Mouse (Mus musculus) left cerebral cortex, postnatal 10 days (tissue): ENCODE measurements around the gene Gatad2a. TPM values are rescaled to one million over a fixed set of nuclear protein-coding genes. Genes with fewer than 3 reads are reported as not detected.

ENCODE experiments used
- DNase-seq, 2 experiments: peaks; one replicate each; pipeline ENCODE4 v3.0.0; 2021 to 2022; ENCODE audit warnings: low spot score in 2 of 2, mixed read lengths in 1 of 2; ENCODE audit errors: extremely low spot score in 1 of 2
- intact Hi-C: fragments of 180-260 bp; cut with DNase I; formaldehyde crosslinking; loops from one replicate; pipeline ENCODE4 v1.15.1; 2025
- total RNA-seq, 2 experiments: library from RNA; stranded (reverse); gene quantifications; 2 replicates each; pipeline ENCODE4 v1.2.3; 2021

Gene Gatad2a
- total RNA-seq, 2 experiments from 2014 or later: 24.8 to 30.0 TPM

GRCm38 (mm10) chr8:69863387-69864020 is 132.7 kb downstream of the Gatad2a start:
- DNase-seq: no peak
- intact Hi-C loops: no loop called here

GRCm38 (mm10) chr8:69861251-69861650 is 134.9 kb downstream of the Gatad2a start:
- intact Hi-C loops: no loop called here

GRCm38 (mm10) chr8:69860807-69861206 is 135.4 kb downstream of the Gatad2a start:
- intact Hi-C loops: no loop called here
- no peak for DNase-seq

More at GRCm38 (mm10) chr8:69861251-69861650, 134.9 kb downstream of the Gatad2a start:
- no peak for DNase-seq

Other genes starting within 250 kb of the Gatad2a start
- 1 to 10 TPM; 3.9 to 4.5 TPM for gene Zfp963, start 246.4 kb downstream of the Gatad2a start, total RNA-seq
- gene Gm20422, start 221.5 kb downstream of the Gatad2a start, total RNA-seq: 1 to 10 TPM in 1 of 2 experiments, not detected in 1; 2.8 TPM
- 10 to 100 TPM; 44.8 to 48.2 TPM for gene Atp13a1, start 205.2 kb downstream of the Gatad2a start, total RNA-seq
- gene Zfp866, start 205.2 kb downstream of the Gatad2a start, total RNA-seq: 10 to 100 TPM; 30.8 to 31.1 TPM
- gene Gmip, start 187.7 kb downstream of the Gatad2a start, total RNA-seq: 10 to 100 TPM; 30.6 to 31.6 TPM
- gene Lpar2, start 174.0 kb downstream of the Gatad2a start, total RNA-seq: 1 to 10 TPM; 1.9 to 2.2 TPM
- 10 to 100 TPM; 20.6 to 25.4 TPM for gene Pbx4, start 163.9 kb downstream of the Gatad2a start, total RNA-seq
- gene Cilp2, start 108.7 kb downstream of the Gatad2a start, total RNA-seq: 1 to 10 TPM; 2.5 to 2.6 TPM
- under 1 TPM; 0.26 to 0.53 TPM for gene Tssk6, start 94.2 kb downstream of the Gatad2a start, total RNA-seq
- 100 to 1,000 TPM; 111 to 119 TPM for gene Ndufa13, start 93.8 kb downstream of the Gatad2a start, total RNA-seq
- 10 to 100 TPM; 16.9 to 17.5 TPM for gene Yjefn3, start 93.7 kb downstream of the Gatad2a start, total RNA-seq
- 10 to 100 TPM; 81.6 to 82.9 TPM for gene Mau2, start 46.4 kb upstream of the Gatad2a start, total RNA-seq
- gene Sugp1, start 46.4 kb upstream of the Gatad2a start, total RNA-seq: 10 to 100 TPM; 51.6 to 56.7 TPM
- 1 to 10 TPM; 1.4 TPM for gene Tm6sf2, start 76.5 kb upstream of the Gatad2a start, total RNA-seq
- 1 to 10 TPM; 3.0 to 6.5 TPM for gene Hapln4, start 87.1 kb upstream of the Gatad2a start, total RNA-seq
- 100 to 1,000 TPM; 392 to 416 TPM for gene Ncan, start 124.5 kb upstream of the Gatad2a start, total RNA-seq
- 10 to 100 TPM; 32.7 to 33.6 TPM for gene Nr2c2ap, start 134.9 kb upstream of the Gatad2a start, total RNA-seq
- 10 to 100 TPM in 1 of 2 experiments, 1 to 10 TPM in 1; 8.3 to 10.9 TPM for gene Rfxank, start 142.8 kb upstream of the Gatad2a start, total RNA-seq
- gene Borcs8, start 143.1 kb upstream of the Gatad2a start, total RNA-seq: 10 to 100 TPM; 40.7 to 42.3 TPM
- under 1 TPM in 1 of 2 experiments, not detected in 1; 0.59 TPM for gene Mef2b, start 143.3 kb upstream of the Gatad2a start, total RNA-seq
- gene Tmem161a, start 176.0 kb upstream of the Gatad2a start, total RNA-seq: 10 to 100 TPM; 49.0 to 55.7 TPM
- 10 to 100 TPM; 26.1 to 26.6 TPM for gene Slc25a42, start 215.9 kb upstream of the Gatad2a start, total RNA-seq
- gene Sugp2, start 237.8 kb upstream of the Gatad2a start, total RNA-seq: 100 to 1,000 TPM; 134 to 140 TPM
- gene Armc6, start 238.1 kb upstream of the Gatad2a start, total RNA-seq: 10 to 100 TPM; 84.6 to 85.4 TPM